Mouse (Mus musculus) ovary, postnatal 10 days (tissue): ENCODE data around the gene Vmn1r55.
A peak's percentile ranks its signal among the peaks of the same experiment; 100 is the strongest.
"Not testable (repeated sequence)": the region's sequence is repeated elsewhere in the genome, so short reads cannot be mapped to it uniquely, and the experiment has no call there.

ENCODE experiments used
- DNase-seq: peaks from one replicate; pipeline ENCODE4 v3.0.0; 2022; ENCODE audit warnings: low spot score

Gene Vmn1r55

GRCm38 (mm10) chr7:5081241-5081640 lies 68.2 kb downstream of the Vmn1r55 start:
- no peak for DNase-seq

- DNase-seq = no peak
Observed at GRCm38 (mm10) chr7:5080815-5081214, 68.7 kb downstream of the Vmn1r55 start.

GRCm38 (mm10) chr7:5080010-5080751 lies 69.3 kb downstream of the Vmn1r55 start, which contains the start of gene Epn1:
Epn1 (plus strand) TSS chr7:5080235.
- DNase-seq = peak; percentile 91

GRCm38 (mm10) chr7:5079365-5080009 lies 70.0 kb downstream of the Vmn1r55 start:
- DNase-seq = not testable (repeated sequence)
